Mouse (Mus musculus): ENCODE measurements at regions not wholly inside any gene's neighbourhood (a gene's known extent, or its start where the extent isn't known, plus 50 kb on each side); places are given as distances from the start of the nearest gene placed in this dataset.
"Not testable (repeated sequence)": the region's sequence is repeated elsewhere in the genome, so short reads cannot be mapped to it uniquely, and the experiment has no call there.

DNA sequence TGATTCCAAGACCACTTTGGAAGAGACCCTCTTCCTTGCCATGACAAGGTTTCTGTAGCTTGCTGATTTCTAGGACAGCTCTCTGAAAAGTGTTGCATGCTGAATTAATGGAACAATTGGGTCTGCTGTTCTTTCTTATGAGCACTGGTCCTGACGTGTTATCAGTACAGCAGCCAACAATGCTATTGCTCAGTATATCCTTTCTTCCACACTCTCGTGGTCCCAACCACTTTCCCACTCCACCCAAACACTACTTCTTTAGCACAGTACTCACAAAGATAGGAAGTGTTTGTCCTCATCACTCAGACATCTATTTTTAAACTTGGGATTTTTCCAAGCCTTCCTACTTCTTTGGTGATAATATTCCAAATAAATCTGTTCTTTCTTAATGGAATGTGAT, 233.2 kb upstream of the Klf6 start:
- peaks cover 4% of the 10 kb centered on the region; the same call in 1 of the 2 replicates for H3K4me1 ChIP-seq (ENCODE audit: control insufficient read depth, insufficient read depth, insufficient read length, low read length)
- H3K27ac ChIP-seq (replicated peaks; ENCODE audit: low read depth, low read length): no peak overlapping the region
- H3K4me3 ChIP-seq (ENCODE audit: insufficient read depth, low read depth, low read length): no peak overlapping the region

DNA sequence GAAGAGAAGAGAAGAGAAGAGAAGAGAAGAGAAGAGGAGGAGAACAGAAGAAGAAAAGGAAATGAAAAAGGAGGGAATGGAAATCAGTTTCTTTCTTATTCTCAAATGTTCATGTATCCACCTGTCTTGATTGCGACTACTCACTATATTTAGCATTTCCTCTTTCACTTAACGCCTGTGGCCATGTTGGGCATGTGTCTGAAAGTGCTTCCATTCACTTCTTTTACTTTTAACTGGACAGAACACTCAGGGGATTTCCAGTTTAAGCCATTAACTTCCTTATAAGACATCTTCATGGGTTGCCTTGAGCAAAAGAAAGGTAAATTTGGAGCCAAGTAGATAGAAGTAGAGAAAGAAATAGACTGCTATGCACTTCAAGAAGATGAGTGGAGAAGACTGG, 226.3 kb upstream of the Klf6 start:
- no peak overlapping the region for H3K27ac ChIP-seq (replicated peaks; ENCODE audit: low read depth, low read length)

DNA sequence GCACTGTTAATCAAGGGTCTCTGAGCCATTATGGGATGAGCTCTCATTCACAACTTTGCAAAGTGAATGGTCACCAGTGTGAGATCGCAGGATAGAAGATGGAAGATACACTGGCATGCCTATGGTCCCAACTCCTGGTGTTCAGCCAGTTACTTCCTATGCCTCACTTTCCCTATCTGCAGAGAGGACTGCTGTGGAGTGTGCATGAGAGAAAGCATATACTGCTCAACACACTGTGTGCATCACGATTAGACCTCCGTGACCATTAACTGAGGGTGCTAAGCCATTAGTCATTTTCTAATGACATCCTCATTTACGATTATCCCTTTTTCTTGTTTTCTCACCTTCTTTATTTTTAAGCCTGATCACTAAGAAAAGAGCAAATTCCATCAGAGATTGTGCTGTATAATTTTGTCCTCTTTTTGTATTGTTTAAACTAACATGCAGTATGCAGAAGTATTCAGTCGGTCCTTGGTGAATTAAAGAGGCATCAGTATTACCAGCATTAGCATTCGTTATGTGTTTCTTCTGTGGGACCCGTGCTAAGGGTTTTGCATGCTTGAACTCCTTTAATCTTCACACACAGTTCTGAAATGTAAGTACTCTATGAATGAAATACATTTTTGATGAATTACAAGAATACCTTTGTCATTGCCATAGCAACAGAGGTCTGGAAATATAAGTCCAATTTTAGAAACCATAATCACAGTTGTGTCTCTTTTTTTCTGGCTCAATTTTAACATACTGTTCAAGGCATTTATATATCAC, 219.4 kb upstream of the Klf6 start:
- Histone ChIP-seq H3K4me1 (ENCODE audit: control insufficient read depth, insufficient read depth, insufficient read length, low read length) (no peaks in the 10 kb centered on the region), H3K4me3 (ENCODE audit: insufficient read depth, low read depth, low read length) (no peak overlapping the region), H3K27ac (replicated peaks; ENCODE audit: low read depth, low read length) (no peak overlapping the region)

More for the DNA sequence above, 226.3 kb upstream of the Klf6 start:
- no peaks in the 10 kb centered on the region for H3K4me1 ChIP-seq (ENCODE audit: control insufficient read depth, insufficient read depth, insufficient read length, low read length)
- H3K4me3 ChIP-seq (ENCODE audit: insufficient read depth, low read depth, low read length): no peak overlapping the region

DNA sequence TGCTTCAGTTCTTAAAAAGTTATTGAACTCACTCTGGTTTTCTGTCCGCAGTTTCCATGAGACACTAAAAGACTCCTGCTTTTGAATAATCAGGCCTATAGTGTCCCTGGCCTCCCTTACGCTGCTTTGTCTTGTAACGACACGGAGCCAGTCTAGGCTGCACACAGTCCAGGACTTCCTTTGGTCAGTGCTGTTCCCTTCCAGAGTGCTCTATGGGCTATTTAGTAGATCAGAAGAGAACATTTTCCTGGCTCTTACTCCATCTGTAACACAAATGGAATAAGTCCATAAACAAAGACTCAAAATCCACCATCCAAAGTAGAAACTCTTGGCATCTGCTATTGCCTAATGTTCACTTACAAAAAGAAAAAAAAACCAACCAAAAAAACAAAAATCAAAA, 213.0 kb upstream of the Klf6 start:
- H3K4me3 ChIP-seq (ENCODE audit: insufficient read depth, low read depth, low read length): no peak overlapping the region
- H3K27ac ChIP-seq (replicated peaks; ENCODE audit: low read depth, low read length): no peak overlapping the region
- H3K4me1 ChIP-seq (ENCODE audit: control insufficient read depth, insufficient read depth, insufficient read length, low read length): no peaks in the 10 kb centered on the region

DNA sequence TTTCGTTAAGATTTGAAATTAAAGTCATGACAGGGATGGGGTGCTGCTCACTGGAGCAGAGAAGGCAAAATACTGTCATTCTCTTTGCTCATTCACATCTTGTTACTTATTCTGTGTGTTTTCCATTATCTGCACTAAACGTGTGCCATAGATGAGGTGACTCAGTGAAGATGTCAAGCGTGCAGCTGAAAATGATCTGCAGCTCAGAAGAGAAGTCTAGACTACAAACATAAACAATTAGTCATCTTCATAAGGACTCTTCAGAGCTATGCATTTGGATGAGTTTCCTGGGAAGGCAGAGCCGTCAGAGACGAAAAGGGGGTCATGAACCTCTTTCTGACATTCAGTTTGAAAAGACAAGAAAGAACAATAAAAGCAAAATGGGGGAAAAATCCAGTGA, 203.7 kb upstream of the Klf6 start:
- Histone ChIP-seq H3K27ac (replicated peaks; ENCODE audit: low read depth, low read length) (no peak overlapping the region), H3K4me1 (ENCODE audit: control insufficient read depth, insufficient read depth, insufficient read length, low read length) (no peaks in the 10 kb centered on the region), H3K4me3 (ENCODE audit: insufficient read depth, low read depth, low read length) (no peak overlapping the region)

DNA sequence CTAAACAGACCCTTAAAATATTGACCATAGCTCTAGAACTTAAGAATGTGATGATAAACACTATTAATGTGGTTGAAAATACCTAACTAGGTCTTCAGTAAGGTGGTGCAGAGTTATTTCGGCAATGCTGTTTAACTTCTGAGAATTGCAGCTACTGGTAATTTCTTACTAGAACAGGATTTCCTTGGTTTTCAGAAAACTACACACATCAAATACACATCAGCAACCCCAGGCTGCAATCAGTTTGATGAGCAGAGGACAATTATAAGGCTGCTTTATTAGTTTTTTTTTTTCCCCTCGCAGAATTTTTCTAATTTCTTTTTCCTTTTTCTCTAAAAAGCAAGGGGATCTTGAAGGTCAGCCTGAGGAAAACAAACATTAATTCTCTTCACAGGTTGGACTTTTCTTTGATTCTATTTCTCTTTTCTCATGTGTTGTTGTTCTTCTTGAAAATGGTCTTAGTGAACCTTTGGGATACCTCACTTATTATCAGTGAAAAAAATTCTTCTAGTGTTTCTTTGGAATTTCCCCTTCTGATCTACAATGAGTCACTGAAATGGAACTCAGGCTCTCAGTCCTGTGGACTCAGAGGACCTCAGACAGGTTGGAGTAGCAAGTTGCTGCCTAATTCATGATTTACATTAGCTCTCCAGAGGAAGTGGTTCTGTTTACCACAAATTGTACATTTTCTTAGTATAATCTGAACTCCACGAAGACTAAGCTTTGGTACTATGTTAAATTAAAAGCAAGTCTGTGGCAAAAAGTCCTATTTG, 194.9 kb upstream of the Klf6 start:
- Histone ChIP-seq H3K4me3 (ENCODE audit: insufficient read depth, low read depth, low read length) (no peak overlapping the region), H3K27ac (replicated peaks; ENCODE audit: low read depth, low read length) (no peak overlapping the region), H3K4me1 (ENCODE audit: control insufficient read depth, insufficient read depth, insufficient read length, low read length) (no peaks in the 10 kb centered on the region)

DNA sequence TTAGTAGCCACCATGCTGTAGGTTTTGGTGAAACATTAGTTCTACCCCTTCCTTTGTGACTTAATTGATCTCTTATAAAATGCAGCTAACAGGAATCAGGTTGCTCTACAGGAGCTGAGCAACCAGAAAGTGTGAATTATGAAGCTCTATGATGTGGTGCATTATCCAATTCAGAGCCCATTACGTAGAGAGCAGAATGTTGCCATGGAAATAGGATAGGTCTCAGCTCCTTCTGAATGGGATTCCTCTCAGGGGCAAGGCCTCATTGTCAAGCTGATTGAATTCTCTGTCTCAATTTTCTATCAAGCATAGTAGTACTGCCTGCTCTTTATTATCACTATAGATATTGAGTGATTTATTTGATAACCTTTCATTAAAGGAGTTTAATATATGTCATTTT, 185.6 kb upstream of the Klf6 start:
- Histone ChIP-seq H3K27ac (replicated peaks; ENCODE audit: low read depth, low read length) (no peak overlapping the region), H3K4me3 (ENCODE audit: insufficient read depth, low read depth, low read length) (no peak overlapping the region), H3K4me1 (ENCODE audit: control insufficient read depth, insufficient read depth, insufficient read length, low read length) (no peaks in the 10 kb centered on the region)

DNA sequence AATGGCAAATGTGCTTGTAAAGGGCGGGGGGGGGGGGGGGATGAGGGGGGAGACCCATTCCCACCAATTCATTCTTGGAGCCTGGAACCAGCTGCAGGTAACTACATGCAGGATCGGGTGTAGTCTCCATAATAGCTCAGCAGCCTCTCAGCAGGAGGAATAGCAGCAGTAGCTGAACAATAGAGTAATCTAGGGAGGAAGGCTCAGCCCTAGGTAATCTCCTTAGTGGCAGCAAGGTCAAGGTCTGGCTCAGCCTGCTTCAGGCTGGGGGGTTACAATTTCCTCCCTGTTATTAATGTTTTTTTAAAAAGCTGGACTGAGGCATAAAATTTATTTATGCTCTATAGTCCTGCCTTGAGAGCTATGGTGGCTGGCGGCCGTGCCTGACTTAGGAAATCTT, 171.2 kb upstream of the Klf6 start:
- no peak overlapping the region for H3K27ac ChIP-seq (replicated peaks; ENCODE audit: low read depth, low read length)
- H3K4me1 ChIP-seq (ENCODE audit: control insufficient read depth, insufficient read depth, insufficient read length, low read length): no peaks in the 10 kb centered on the region
- H3K4me3 ChIP-seq (ENCODE audit: insufficient read depth, low read depth, low read length): no peak overlapping the region

DNA sequence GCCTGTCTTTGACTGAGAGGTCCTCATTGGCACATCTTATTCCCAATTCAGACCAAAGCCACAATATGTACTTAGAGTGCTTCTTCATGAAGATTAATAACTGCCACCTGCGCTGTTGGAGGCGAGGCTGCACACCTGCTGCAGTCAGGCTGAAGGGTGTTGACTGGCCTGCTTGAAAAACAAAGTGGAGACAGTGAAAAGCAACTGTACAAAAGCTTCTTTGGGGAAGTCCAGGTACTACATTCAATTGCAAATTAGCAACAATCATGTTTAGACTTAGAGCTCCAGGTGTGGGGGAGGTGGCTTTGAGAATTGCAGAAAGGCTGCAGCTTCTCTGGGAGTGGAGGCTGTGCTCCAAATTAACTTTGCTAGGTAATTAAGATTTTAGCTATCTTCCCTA, 170.6 kb upstream of the Klf6 start:
- H3K4me1 ChIP-seq (ENCODE audit: control insufficient read depth, insufficient read depth, insufficient read length, low read length); H3K27ac ChIP-seq (replicated peaks; ENCODE audit: low read depth, low read length); H3K4me3 ChIP-seq (ENCODE audit: insufficient read depth, low read depth, low read length): not testable (repeated sequence)

DNA sequence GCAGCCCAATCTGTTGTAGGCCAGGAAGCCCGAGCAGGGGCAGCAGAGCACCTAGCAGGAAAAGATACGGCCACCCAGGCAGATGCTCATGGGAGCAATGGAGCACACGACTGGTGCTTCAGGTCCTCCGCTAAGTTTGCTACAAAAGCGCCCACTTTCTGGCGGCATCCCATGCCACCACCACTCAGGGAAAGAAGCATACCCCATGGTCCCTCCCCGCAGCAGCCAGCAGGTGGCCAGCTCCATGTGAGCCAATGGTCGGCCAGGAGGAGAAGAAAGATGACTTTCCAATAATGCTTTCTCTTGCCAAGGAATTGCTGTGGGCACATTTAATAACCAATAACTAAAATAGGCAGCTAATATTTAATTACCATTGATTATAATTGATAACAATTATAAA, 166.7 kb upstream of the Klf6 start:
- Histone ChIP-seq H3K4me3 (ENCODE audit: insufficient read depth, low read depth, low read length) (no peak overlapping the region), H3K4me1 (ENCODE audit: control insufficient read depth, insufficient read depth, insufficient read length, low read length) (no peaks in the 10 kb centered on the region; the same call in 1 of the 2 replicates), H3K27ac (replicated peaks; ENCODE audit: low read depth, low read length) (no peak overlapping the region)

DNA sequence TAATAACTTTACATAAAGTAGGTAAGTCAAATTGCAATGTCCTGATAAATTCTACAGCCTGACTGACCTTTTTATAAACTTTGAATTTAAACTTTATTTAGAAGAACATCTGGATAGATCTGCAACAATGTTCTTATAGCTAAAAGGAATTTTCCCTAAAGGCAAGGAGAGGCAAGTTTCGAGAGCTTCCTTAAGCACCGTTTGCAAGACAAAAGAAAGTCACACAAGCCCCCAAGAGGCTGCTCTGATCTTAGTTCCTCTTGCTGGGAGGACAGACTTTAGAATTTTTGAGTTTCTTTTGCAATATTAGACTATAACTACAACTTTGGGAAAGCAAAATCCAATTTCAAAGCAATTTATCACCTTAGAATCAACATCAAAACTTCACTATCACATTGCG, 165.7 kb upstream of the Klf6 start:
- H3K4me3 ChIP-seq (ENCODE audit: insufficient read depth, low read depth, low read length); H3K27ac ChIP-seq (replicated peaks; ENCODE audit: low read depth, low read length); H3K4me1 ChIP-seq (ENCODE audit: control insufficient read depth, insufficient read depth, insufficient read length, low read length): not testable (repeated sequence)

DNA sequence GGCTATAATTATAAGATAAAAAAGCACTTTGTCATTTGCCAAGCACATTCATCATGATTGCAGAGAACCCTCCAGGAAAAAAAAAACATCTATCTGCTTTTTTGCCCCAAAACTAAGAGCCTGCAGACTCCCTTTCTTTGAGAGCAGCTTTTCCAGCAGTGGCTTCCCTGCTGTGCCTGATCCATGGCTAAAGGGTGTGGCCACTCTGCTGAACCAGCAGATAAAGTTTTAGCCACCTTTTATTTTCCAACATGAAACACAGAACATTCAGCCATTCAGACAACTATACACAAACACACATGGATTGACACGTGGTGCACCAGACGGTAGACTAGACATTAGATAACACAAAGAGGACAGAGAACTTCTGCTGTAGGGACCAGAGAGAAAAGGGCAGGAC, 164.9 kb upstream of the Klf6 start:
- H3K4me1 ChIP-seq (ENCODE audit: control insufficient read depth, insufficient read depth, insufficient read length, low read length): no peaks in the 10 kb centered on the region; the same call in 1 of the 2 replicates
- H3K27ac ChIP-seq (replicated peaks; ENCODE audit: low read depth, low read length): no peak overlapping the region
- H3K4me3 ChIP-seq (ENCODE audit: insufficient read depth, low read depth, low read length): no peak overlapping the region

DNA sequence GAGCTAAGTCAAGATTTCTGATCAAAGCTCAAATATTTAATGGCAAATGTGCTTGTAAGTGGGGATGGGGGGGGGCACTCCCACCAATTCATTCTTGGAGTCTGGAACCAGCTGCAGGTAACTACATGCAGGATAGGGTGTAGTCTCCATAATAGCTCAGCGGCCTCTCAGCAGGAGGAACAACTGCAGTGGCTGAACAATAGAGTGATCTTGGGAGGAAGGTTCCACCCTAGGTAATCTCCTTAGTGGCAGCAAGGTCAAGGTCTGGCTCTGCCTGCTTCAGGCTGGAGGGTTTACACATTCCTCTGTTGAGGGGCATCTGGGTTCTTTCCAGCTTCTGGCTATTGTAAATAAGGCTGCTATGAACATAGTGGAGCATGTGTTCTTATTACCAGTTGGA, 164.0 kb upstream of the Klf6 start:
- not testable (repeated sequence) for H3K27ac ChIP-seq (replicated peaks; ENCODE audit: low read depth, low read length); H3K4me1 ChIP-seq (ENCODE audit: control insufficient read depth, insufficient read depth, insufficient read length, low read length); H3K4me3 ChIP-seq (ENCODE audit: insufficient read depth, low read depth, low read length)

DNA sequence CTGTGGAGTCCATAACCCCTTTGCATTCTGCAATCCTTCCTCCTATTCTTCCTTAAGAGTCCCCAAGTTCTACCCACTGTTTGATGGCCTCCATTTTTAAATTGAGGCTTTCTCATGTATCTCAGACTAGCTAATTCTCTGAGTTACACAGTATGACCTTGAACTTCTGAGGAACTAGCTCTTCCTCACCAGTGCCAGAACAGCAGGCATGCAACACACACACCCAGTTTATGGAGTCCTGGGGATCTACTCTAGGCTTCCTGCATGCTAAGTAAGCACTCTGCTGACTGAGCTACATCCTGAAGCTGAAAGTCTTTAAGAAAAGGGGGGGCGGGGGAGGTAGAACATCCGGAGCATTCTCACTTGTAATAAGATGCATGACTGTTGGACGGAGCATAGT, 159.2 kb upstream of the Klf6 start:
- H3K4me3 ChIP-seq (ENCODE audit: insufficient read depth, low read depth, low read length): no peak overlapping the region
- H3K27ac ChIP-seq (replicated peaks; ENCODE audit: low read depth, low read length): no peak overlapping the region
- H3K4me1 ChIP-seq (ENCODE audit: control insufficient read depth, insufficient read depth, insufficient read length, low read length): no peaks in the 10 kb centered on the region; the same call in 1 of the 2 replicates

DNA sequence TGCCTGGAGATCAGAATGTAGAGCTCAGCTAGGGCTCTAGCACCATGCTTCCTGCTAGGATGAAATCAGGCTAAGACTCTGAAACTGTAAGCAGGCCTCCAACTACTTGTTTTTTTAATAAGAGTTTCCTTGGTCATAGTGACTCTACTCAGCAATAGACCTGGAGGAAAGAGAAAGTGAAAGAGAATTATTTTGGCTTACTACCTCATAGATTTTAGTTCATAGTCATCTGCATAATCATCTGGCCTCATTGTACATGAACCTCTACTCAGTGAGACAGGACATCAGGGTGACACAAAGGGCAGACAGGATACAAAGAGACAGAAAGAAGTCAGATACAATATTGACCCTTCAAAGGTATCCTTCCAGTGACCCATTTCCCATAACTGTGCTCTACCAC, 156.3 kb upstream of the Klf6 start:
- Histone ChIP-seq H3K4me1 (ENCODE audit: control insufficient read depth, insufficient read depth, insufficient read length, low read length) (no peaks in the 10 kb centered on the region), H3K27ac (replicated peaks; ENCODE audit: low read depth, low read length) (no peak overlapping the region), H3K4me3 (ENCODE audit: insufficient read depth, low read depth, low read length) (no peak overlapping the region)

DNA sequence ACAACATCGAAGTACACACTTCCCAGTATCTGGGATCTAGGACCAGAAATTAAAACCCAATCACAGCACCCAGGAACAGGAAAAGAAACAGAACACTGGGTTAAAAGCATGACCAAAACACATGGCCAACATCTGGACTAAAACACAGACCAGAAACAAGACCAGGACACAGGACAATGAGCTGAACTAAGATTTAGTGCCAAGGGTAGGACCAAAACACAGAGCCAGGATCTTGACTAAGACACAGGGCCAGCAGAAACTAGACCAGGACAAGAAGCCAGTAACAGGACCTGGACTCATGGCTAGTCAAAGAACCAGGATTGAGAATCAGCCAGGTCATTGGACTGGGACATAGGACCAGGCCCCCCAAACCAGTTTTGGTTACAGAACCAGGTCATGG, 149.6 kb upstream of the Klf6 start:
- H3K27ac ChIP-seq (replicated peaks; ENCODE audit: low read depth, low read length): no peak overlapping the region
- H3K4me1 ChIP-seq (ENCODE audit: control insufficient read depth, insufficient read depth, insufficient read length, low read length): no peaks in the 10 kb centered on the region; the same call in 1 of the 2 replicates
- no peak overlapping the region for H3K4me3 ChIP-seq (ENCODE audit: insufficient read depth, low read depth, low read length)
